ENCODE assay signal across 9 mouse cellular contexts in the genomic region with DNA sequence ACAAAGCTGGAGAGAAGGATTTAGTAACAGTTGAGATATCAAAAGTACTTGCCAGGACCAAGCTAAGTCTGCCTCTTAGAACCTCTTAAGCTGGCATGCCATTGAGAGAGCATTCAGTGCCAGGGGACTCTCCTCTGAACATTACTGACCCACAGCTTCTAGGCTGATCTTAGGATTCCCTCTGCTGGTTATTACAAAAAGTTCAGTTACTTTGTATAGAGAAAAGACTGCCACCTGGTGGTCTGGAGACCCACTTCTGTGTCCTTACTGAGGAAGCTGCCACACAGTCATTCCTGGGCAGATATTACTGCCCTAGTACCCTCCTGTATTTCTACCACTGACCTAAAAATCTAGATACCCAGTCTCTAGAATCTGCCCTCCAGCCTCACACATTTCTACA.
A peak's percentile ranks its signal among the peaks of the same experiment; 100 is the strongest.
DNase-seq lines count a peak whose midpoint lies in the region; ATAC-seq lines count a peak whose summit lies in the region.
"Had no signal": no experiment of that assay in that cellular context is flagged by ENCODE, and none has a peak within 500 bp of the region (broad histone marks: within the 10 kb centered on the region; RNA-seq: fewer than 3 reads in every experiment).

No protein-coding gene starts in this region.

- H3K4me1 ChIP-seq in hindbrain, embryonic 15.5 days (replicated peaks): 0 out of 2 replicates have a peak, but pooled peaks cover 2% of the 10 kb centered on the region

- no peak overlapping the region for H3K9ac ChIP-seq in hindbrain, embryonic 15.5 days

- H3K36me3 ChIP-seq in hindbrain, embryonic 15.5 days: peaks cover 39% of the 10 kb centered on the region

- no peak overlapping the region for H3K4me3 ChIP-seq in hindbrain, embryonic 15.5 days
- H3K4me3 ChIP-seq: myocyte had no signal

- no peaks in the 10 kb centered on the region for H3K27me3 ChIP-seq in hindbrain, embryonic 15.5 days

- no peak overlapping the region for H3K27ac ChIP-seq in hindbrain, embryonic 15.5 days (replicated peaks)

- H3K9me3 ChIP-seq in hindbrain, embryonic 15.5 days: no peaks in the 10 kb centered on the region

- no peak overlapping the region for H3K4me2 ChIP-seq in hindbrain, embryonic 15.5 days

- DNase-seq in R1 (ENCODE audit: low read depth, low spot score): peak; percentile 73
- peak; percentile 80 for DNase-seq in cerebellum, adult 9-11 months
- peak; percentile 42 to 61 for DNase-seq in frontal cortex, postnatal 25 days (ENCODE audit: low spot score in 2 of 2)
- DNase-seq in layer of hippocampus, postnatal 14 days (ENCODE audit: low spot score in 2 of 2): peak; percentile 71 to 94
- peak; percentile 89 for DNase-seq in lung, postnatal 14 days
- DNase-seq in retina, embryonic 14.5 days (ENCODE audit: low spot score): peak; percentile 96
- peak; percentile 78 for DNase-seq in thymus, postnatal 4 days

- ATAC-seq in hindbrain, embryonic 15.5 days (ENCODE audit: low FRiP score, low read depth): peak; percentile 77
